Mouse (Mus musculus): ENCODE data around the gene Dnlz.

The Dnlz gene

DNA sequence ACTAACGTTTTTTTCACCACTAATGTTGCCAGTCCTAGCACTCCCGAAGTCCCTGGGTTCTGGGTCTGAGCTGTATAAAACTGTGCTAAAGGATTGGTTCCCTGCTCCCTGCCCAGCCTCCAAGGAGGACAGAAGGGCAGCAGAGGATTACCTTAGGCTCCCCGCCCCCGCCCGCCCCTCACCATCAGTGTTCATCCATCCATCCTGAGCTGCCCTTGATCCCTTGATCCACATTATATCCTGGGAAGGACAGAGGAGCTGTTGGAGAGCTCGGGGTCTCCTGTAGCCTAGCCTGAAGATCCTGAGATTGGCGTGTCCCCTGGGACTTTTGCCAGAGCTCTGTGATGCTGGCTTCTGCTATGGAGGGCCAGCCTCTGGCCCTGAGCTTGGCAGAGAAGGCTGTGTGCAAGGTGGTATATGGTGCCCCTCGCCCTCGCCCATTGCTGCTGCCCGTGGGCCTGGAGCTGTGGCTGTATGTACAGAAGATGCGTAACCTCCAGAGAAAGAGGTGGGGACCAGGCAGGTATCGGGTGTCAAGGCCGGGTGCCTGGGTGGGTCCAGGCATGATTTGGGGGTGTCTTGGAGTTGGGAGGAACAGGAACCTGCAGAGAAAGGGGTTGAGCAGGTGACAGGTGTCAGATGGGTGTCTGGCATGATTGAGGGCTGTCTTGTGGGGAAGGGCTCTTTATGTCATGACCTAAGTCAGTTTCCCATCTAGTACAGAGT, 32.2 kb downstream of the Dnlz start:
- DNase-seq: no peak

DNA sequence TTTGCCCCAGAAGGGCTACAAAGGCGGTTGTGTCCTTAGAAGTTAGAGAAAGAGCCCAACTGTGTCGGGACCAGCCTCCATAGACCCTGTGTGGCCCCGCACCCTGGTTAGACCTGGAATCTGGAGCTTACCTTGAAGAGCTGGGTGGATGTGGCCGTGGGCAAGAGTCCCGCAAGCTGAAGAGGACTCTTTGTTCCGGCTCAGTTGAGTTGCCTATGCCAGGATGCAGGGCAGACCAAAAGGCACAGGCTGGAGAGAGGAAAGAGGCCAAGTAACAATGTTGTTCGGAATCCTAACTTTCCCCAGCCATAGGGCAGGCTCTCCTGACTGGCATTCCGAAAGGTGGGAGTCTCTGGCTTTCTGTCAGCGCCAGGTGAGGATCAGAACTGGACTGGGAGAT, 32.8 kb downstream of the Dnlz start:
- DNase-seq: no peak

DNA sequence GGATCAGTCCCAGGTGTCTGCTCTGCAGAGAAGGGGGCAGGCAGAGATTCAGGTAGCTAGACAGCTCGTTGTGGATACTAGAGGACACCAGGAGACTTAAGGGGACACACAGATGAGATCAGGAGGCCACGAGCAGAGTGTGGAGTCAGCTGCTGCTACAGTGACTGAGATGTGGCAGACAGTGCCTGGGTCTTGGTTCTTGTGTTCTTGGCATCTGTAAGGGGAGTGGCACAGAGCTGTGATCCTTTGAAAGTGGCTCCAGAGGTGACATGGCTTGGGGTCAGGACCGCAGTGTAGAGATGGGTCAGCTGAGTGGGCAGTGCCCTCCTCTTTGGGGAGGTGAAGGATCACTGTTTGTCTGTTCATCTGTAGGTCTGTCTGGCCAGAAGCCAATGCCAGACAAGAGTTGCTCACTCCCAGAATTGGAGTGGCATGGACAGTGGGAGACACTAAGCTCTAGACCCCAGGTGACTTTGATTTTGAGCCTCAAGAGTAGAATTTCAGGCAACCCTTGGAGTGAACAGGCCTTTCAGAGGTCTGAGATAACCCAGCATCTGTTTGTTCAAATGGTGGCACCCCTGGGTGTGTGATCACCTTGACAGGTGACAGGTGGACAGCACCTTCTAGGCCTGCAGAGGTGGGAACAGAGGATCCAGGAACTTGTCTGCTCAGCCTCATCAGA, 33.8 kb downstream of the Dnlz start:
- DNase-seq: no peak

DNA sequence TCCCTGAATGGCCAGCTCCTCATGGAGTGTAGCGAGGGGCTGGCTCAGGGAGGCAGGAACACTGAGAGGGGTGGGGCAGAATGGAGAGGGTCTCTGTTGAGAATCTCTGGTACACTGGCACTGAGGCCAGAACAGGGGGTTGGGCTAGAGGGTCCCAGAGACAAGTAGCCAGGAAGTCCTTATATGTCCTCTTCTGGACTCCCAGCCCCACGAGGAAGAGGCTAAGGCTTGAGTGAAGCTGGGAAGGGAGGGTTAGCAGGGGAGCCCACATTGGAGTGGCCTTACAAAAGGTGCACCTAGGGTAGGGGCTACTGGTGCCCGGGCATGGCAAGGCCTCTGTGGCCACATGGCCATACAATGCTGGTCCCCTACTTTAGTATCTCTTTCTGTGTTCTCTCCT, 34.5 kb downstream of the Dnlz start:
- DNase-seq: no peak

DNA sequence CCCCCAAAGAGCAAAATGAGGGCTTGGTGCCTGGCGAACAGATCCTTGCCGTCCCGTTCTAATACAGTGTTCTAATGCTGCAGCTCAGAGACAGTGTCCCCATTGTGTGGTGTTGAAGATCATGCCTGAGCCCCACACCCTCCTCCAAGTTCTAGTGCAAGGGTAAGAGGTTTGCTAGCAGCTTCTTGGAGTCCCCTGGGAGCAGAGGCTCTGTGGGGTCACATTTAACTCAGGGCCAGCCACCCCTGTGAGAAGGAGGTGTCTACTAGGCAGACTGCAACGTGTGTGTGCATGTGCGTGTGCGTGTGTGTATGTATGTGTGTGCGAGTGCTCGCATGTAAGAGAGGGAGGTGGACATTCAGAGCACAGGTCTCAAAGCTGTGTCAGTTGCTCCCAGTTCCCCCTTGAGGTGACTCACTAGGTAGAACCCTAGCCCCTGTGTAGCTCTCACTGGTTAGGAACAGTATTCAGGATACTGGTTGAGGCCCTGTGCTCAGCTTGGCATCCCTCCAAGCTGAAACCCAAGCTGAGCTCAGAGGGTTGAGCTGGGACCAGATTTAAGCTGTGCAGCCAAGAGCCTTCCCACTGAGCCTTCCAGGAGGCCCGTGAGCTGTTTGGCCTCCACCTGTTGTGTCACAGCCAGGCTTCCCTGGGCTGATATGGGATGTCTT, 35.2 kb downstream of the Dnlz start:
- no peak for DNase-seq

DNA sequence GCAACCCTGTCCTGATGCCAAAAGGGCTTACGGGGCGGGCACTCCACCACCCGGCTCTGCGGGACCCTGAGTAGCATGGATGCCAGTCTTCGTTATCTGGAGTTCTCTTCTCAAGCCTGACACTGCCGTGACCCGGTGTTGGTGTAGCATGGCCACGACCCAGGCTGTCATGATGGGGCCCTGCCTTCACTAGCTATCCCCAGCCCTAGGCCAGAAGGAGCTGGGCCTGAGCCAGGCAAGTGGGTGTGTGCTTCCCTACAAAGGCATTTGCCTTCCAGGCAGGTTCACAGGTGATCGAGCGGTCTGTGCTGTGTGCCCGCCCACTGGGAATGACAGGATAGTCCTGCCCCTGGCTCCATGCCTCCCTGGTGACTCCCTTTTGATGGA, 36.0 kb downstream of the Dnlz start:
- DNase-seq: no peak

DNA sequence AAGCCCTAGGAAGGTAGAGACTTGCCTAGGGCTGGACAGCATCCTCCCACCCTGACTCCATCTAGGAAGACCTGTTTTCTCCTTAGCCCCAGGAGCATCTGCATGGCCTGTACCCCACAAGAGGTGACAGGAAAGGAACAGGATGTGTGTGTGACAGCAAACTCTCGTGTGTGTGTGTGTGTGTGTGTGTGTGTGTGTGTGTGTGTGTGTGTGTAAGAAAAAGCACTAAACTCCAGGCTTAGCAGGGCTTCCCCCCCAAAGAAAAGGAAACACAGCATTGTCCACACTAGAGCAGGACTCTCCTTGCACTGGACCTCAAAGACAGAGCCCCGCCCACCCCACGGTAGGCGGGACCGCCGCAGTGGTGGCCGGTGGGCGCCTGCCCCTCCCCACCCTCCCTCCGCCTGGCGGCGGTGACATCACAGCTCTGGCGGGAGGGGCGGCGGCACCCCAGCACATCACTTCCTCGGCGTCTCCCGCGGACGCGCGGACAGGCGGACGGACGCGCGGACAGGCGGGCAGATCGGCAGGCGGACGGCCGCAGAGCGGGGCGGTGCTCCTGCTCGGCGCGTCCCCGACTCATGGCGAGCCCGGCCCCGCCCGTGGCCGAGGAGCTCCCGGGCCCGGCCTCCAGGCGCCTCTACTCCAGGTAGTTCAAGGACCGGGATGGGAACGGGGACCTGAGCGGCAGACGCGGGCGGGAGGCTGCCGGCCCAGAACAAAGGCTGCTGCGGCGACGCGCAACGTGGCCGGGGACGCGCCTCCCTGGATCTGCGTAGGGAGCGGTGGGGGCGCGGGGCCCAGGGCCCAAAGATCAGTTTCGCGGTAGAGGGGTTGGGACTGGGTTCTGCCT, 36.6 kb downstream of the Dnlz start, which contains the start of gene Gpsm1:
TSS of gene Gpsm1 (plus strand) at position 444 of the 853 bp plus-strand sequence.
- DNase-seq: peak; percentile 73

DNA sequence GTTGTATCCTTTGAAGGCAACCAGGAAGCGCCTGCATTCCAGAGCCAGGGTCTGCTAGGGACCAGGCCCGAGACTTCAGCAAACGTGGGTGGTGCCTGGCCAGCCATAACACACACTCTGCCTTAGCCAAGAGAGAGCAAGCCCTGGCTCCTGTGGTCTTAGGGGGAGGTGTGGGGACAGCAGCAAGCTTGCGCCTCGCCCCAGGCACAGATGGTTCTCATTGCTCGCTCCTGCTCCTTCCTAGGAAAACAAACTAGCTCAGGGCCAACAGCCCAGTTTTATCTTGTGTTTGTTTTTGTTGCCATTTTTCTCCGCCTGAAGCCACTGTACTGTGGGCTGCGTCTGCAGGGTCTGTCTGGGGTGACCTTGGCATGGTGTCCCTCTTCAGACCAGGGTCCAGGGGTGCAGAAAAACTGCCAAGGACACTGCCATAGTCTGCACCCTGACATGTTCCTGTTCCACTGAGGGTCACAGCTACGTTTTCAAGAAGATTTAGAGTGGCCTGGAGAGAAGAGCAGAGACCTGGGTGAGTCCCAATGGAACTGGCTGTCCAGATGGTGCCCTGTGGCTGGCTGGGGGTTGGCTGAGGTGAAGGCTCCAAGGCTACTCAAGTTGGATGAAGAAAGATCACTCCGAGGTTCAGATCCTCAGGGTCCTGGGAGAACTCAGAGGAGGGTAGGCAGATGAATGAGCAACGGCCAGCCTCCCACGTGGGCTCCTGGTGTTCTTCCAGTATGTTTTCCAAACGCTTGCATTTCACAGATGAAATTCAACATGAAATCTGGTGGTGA, 37.4 kb downstream of the Dnlz start:
- no peak for DNase-seq

DNA sequence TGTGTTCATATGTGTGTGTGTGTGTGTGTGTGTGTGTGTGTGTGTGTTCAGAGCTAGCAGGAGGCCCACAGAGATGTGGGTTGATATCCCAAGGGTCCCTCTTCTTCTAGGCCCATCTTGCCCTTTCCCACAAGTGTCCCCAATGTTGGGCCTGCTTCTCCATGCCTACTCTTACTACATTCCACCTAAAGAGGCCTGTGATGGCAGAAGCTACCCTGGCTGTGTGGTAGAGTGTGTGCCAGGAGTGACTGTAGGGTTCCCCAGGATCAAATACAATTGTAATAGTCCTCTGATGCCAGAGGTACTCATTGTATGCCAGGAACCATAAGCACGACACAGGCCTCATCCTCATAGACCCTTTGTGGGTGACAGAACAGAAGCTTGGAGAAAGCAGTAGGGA, 38.5 kb downstream of the Dnlz start:
- no peak for DNase-seq

DNA sequence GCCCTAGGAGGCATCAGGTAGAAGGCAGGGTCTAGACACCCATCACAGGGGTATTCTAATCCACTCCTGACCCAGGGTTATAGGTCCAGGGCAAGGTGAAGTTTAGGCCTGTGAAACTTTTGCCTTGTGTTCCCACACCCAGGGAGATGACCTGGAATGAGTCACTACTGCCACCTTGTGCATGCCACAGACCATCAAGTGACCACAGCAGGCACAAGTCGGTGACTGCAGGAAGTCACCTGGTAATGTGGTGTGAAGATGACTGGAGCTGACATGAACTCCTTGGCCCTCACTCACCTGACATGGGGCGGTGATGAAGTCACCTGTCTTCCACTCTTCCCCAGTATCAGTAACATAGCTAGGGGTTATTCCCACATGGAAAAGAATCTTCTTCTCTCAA, 39.1 kb downstream of the Dnlz start:
- no peak for DNase-seq

DNA sequence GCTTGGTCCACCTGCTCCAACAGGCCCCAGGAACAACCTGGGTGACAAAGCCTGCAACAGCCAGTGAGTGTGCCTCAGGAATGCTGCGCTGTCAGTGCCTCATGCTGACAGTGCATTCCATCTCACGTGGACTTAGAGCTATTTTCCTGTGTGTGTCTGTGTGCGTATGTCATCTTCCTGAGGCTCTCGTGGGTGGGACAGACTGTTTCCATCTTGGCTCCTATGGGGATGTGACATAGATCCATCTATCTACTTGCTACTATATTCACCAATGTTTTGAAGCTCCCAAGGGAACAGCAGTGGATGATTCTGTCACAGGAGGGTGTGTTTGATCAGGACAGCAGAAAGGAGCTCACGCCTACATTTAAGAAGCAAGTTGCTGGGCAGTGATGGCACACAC, 40.0 kb downstream of the Dnlz start:
- DNase-seq: no peak

DNA sequence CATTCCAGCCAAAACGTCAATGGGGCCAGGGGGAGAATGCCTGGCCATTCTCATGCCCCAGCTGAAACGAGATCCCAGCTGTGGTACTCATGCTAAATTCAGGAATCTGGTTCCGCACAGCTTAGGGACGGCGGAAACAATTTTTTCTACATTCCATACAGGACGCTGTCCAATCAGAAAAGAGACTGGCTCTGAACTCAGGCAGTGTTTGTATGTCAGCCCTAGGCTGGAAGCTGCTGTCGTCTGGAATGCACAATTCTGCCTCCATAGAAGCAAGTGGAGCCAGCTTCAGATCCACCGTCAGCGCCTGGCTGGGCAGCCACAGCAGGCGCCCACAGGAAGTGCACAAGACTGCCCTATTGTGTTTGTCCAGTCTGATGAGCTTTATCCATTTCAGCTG, 42.2 kb downstream of the Dnlz start:
- DNase-seq: no peak

DNA sequence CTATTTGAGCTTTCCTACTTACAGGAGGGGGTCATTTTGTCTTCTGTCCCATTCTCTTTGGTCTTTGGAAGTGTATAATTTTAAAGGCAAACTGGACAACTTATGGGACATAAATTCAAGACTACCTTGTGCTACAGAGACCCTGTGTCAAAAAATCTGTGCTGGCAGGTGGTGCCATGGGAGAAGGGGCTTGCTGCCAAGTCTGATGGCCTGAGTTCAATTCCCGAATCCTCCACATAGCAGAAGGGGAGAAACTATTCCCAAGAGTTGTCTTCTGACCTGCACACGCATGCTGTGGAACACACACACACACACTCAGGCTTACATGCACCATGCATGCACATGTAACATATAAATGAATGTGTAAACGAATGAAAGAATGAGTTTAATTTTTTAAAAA, 45.2 kb downstream of the Dnlz start:
- no peak for DNase-seq

DNA sequence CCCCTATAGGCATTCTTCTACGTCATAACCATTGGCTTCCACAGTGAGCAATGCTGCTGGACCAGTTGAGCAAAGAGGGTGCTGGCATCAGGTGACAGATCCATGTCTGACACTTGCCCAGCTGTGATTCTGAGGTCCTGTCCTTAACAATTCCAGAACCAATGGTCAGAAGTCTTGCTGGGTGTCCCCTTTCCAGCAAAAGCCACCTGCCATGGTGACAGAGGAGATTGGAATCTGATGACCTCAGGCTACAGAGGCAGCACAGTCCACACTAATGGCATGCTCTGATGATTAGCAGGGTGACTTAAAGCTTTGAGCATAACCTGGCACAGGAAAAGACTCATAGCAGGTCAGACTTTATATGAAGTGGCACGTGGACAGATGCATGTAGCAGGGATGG, 46.4 kb downstream of the Dnlz start:
- DNase-seq: no peak

DNA sequence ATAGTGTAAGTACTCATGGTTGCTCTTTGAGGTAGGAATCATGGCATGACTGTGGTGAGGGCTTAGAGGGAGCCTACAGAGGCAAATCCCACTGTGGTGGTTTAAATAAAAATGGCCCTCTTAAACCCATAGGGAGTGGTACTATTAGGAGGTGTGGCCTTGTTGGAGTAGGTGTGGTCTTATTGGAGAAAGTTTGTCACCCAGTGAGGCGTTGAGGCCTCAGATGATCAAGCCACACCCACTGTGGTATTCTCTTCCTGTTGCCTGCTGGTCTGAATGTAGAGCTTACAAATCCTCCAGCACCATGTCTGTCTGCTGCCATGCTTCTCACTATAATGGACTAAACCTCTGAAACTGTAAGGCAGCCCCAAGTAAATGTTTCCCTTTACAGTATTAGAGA, 47.2 kb downstream of the Dnlz start:
- no peak for DNase-seq

DNA sequence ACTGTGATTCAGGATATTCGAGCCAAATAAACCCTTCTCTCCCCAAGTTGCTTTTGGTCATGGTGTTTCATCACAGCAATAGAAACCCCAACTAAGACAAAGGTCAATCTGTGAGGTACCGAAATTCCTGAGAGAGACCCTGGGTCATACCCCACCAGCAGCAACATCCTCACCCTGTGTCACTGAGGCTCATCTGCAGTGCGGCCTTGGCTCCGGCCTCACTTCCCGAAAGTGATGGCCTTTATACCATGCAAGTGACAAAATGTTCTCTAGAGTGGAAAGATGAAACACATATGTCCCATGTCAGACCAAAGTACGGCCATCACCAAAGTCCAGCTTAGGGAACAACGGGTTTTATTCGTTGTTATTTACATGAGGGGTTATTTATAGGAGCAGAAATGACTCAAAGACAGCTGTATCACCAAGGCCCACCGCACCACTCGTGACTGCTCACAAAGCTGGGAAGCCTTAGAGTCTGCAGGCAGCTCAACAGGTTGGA, 49.9 kb downstream of the Dnlz start:
- no peak for DNase-seq

DNA sequence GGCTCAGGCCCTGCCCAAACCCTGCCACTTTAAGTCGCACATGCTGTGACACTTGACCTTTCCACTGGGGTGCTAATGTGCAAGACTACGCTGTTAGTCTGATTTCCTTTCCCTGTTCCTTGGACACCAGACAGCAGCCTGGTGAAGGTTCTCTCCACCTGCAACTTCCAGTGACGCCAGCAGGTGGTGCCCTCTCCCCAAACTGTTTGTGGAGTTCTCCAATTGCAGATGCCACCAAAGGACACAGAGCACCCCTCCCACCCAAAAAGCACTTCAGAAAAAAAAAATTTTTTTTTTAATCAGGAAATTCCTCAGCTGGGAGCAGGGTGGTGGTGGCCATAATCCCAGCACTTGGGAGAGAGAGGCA, 51.1 kb downstream of the Dnlz start:
- peak; percentile 87 for DNase-seq

DNA sequence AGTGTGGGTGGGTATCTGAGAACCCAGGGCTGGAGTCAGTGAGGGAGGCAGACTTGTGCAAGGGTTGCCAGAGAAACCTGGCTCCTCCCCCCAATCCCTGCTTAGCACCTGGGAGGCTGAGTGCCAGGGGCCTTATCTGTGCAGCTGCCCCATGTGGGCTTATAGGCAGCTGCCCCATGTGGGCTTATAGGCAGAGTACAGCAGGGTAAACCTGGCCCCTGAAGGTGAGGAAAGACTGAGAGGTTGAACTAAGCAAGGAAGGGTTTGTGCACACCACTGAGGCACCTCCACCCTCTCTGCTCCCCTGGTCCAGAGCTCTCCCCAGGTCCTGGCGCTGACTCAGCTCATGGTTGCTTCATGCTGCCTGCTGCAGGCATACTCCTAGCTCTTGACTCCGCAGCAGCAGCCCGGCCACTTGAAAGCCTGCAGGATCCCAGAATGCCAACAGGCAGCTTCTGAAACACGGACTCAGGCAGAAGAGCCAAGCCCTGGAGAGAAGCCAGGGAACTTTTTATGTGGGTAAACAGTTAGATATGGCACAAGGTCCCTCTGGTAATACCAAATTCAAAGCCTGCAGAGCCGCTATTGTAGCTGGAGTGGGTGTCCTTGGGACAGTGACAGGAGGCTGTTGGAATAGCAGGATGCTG, 51.6 kb downstream of the Dnlz start:
- DNase-seq: no peak

DNA sequence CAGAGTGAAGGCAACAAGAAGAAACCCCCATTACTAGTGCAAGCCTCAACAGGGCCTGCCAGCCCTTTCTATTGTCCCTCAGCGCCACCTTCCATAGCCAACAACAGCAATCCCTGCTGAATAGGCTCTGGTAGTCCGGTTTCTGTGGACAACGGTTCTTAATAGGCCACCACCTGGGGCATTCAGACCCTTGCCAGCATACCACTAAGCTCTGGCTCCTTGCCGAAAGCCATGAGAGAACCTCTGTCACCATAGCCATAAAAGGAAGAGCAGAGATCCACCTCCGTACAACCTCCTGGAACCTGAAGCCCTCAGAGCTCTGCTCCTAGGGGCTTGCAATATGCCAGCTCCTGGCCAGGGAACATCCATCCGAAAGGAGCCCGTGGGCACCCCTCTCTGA, 52.6 kb downstream of the Dnlz start:
- DNase-seq: no peak

DNA sequence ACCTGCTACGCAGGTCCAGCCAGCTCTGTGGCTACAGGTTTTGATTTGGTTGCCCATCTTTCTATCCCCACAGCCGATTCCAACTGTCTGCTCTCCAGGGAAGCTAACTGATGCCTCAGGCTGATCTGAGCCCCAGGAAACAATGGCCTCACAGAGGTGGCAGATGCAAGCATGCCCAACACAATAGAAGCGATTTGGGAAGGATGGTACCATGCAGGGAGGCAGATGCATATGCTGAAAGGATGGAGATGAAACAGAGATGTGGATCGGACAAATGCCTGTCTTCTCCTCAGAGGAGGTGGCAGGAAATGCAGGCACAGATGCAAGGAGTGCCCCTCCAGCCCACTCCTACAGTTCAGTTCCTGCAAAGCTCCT, 53.1 kb downstream of the Dnlz start:
- DNase-seq: no peak

DNA sequence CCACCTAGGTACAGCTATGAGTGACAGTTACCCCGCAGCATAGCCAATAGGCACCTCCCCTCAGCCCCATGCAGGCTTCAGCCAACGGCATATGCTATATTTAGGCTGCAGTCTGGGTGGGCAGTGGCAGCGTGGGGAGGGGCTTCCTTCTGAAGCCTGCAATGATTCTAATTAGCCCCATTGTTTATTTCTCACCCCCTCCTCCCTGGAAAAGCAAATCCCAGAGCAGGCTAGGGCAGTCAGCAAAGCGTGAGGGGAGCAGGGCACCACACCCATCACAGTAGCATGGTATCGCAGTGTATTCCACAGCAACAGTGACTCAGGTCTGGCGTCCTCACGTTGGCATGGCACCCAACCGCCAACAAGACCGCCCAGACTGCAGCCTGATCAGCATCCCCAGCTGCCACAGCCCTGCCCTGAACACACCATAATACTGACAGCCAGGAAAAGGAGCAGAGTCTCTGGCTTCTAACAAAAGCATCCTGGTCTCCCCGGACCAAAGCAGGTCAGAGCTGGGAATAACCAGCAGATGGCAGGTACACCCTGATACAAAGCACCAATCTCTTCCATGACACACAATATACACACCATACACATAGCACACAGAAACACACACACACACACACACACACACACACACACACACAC, 53.6 kb downstream of the Dnlz start:
- peak; percentile 76 for DNase-seq

All from right cerebral cortex, postnatal 14 days (tissue).